Mouse (Mus musculus): ENCODE measurements around the gene Adra2b. TPM values are rescaled to one million over a fixed set of nuclear protein-coding genes. Genes with fewer than 3 reads are reported as not detected.
A peak's percentile ranks its signal among the peaks of the same experiment; 100 is the strongest.

The Adra2b gene
- polyA plus RNA-seq, 1 experiment from 2014 or later, result 2.9 TPM

- H3K9ac ChIP-seq (ENCODE audit: low read length), result peak overlapping the region; percentile 36; the same call in 1 of the 2 replicates
- DNase-seq (ENCODE audit: low spot score, missing footprints), result no peak
- H3K4me2 ChIP-seq, result peak overlapping the region; percentile 58
- WGBS, result 1% methylated on average over 28 of the region's 28 CpGs
- H3K27ac ChIP-seq (ENCODE audit: low read depth, low read length), result no peak overlapping the region
- H3K4me1 ChIP-seq (ENCODE audit: control insufficient read depth, insufficient read depth, low read length), result peaks cover 7% of the 10 kb centered on the region
- no peaks in the 10 kb centered on the region for H3K9me3 ChIP-seq (ENCODE audit: control insufficient read depth, low read length)
- H3K36me3 ChIP-seq (ENCODE audit: control insufficient read depth, insufficient read depth, low read length), result no peaks in the 10 kb centered on the region
- peaks cover 40% of the 10 kb centered on the region for H3K27me3 ChIP-seq (ENCODE audit: control insufficient read depth, insufficient read depth, low read length)
- peak; percentile 49; the same call in 1 of the 2 replicates for ATAC-seq (ENCODE audit: low FRiP score)
- peak overlapping the region; percentile 33 for H3K4me3 ChIP-seq (ENCODE audit: low read depth, low read length)
These were observed 259 bp downstream of the Adra2b start for GRCm38 (mm10) chr2:127363282-127363652.

DNA sequence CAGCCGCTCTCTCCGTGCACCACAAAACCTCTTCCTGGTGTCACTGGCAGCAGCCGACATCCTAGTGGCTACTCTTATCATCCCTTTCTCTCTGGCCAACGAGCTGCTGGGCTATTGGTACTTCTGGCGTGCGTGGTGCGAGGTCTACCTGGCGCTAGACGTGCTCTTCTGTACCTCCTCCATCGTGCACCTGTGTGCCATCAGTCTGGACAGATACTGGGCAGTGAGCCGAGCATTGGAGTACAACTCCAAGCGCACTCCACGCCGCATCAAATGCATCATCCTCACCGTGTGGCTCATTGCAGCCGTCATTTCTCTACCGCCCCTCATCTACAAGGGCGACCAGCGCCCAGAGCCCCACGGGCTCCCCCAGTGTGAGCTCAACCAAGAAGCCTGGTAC is 688 bp downstream of the Adra2b start:
- Histone ChIP-seq H3K4me3 (ENCODE audit: low read depth, low read length) (peak overlapping the region; percentile 33), H3K27ac (ENCODE audit: low read depth, low read length) (no peak overlapping the region), H3K9me3 (ENCODE audit: control insufficient read depth, low read length) (no peaks in the 10 kb centered on the region), H3K36me3 (ENCODE audit: control insufficient read depth, insufficient read depth, low read length) (no peaks in the 10 kb centered on the region), H3K4me1 (ENCODE audit: control insufficient read depth, insufficient read depth, low read length) (peaks cover 7% of the 10 kb centered on the region), H3K27me3 (ENCODE audit: control insufficient read depth, insufficient read depth, low read length) (peaks cover 40% of the 10 kb centered on the region), H3K4me2 (peak overlapping the region; percentile 58), H3K9ac (ENCODE audit: low read length) (peak overlapping the region; percentile 36; the same call in 1 of the 2 replicates)
- DNase-seq (ENCODE audit: low spot score, missing footprints) (no peak), ATAC-seq (ENCODE audit: low FRiP score) (no peak)
- WGBS, result 5% methylated on average over 20 of the region's 20 CpGs

GRCm38 (mm10) chr2:127364452-127364851 is 1.4 kb downstream of the Adra2b start:
- peaks cover 40% of the 10 kb centered on the region for H3K27me3 ChIP-seq (ENCODE audit: control insufficient read depth, insufficient read depth, low read length)
- ATAC-seq (ENCODE audit: low FRiP score), result no peak
- 21% methylated on average over 8 of the region's 8 CpGs for WGBS

GRCm38 (mm10) chr2:127367126-127367820 is 4.3 kb downstream of the Adra2b start:
- WGBS, result 79% methylated on average over 10 of the region's 10 CpGs
- H3K36me3 ChIP-seq (ENCODE audit: control insufficient read depth, insufficient read depth, low read length), result no peaks in the 10 kb centered on the region
- peaks cover 7% of the 10 kb centered on the region for H3K4me1 ChIP-seq (ENCODE audit: control insufficient read depth, insufficient read depth, low read length)
- no peak overlapping the region for H3K4me3 ChIP-seq (ENCODE audit: low read depth, low read length)
- H3K9me3 ChIP-seq (ENCODE audit: control insufficient read depth, low read length), result no peaks in the 10 kb centered on the region
- H3K4me2 ChIP-seq, result no peak overlapping the region
- no peak overlapping the region for H3K9ac ChIP-seq (ENCODE audit: low read length)
- DNase-seq (ENCODE audit: low spot score, missing footprints) (no peak), ATAC-seq (ENCODE audit: low FRiP score) (no peak)
- H3K27me3 ChIP-seq (ENCODE audit: control insufficient read depth, insufficient read depth, low read length), result peaks cover 34% of the 10 kb centered on the region
- H3K27ac ChIP-seq (ENCODE audit: low read depth, low read length), result no peak overlapping the region

More at GRCm38 (mm10) chr2:127364452-127364851, 1.4 kb downstream of the Adra2b start:
- H3K9me3 ChIP-seq (ENCODE audit: control insufficient read depth, low read length), result no peaks in the 10 kb centered on the region
- DNase-seq (ENCODE audit: low spot score, missing footprints), result no peak
- H3K9ac ChIP-seq (ENCODE audit: low read length), result no peak overlapping the region
- H3K4me3 ChIP-seq (ENCODE audit: low read depth, low read length), result no peak overlapping the region
- H3K27ac ChIP-seq (ENCODE audit: low read depth, low read length), result no peak overlapping the region
- H3K4me2 ChIP-seq, result no peak overlapping the region
- H3K36me3 ChIP-seq (ENCODE audit: control insufficient read depth, insufficient read depth, low read length), result no peaks in the 10 kb centered on the region
- peaks cover 7% of the 10 kb centered on the region for H3K4me1 ChIP-seq (ENCODE audit: control insufficient read depth, insufficient read depth, low read length)

GRCm38 (mm10) chr2:127369703-127370376 is 6.8 kb downstream of the Adra2b start:
- ATAC-seq (ENCODE audit: low FRiP score) (no peak), DNase-seq (ENCODE audit: low spot score, missing footprints) (no peak)
- Histone ChIP-seq H3K4me3 (ENCODE audit: low read depth, low read length) (no peak overlapping the region), H3K27ac (ENCODE audit: low read depth, low read length) (no peak overlapping the region), H3K36me3 (ENCODE audit: control insufficient read depth, insufficient read depth, low read length) (no peaks in the 10 kb centered on the region), H3K9ac (ENCODE audit: low read length) (no peak overlapping the region), H3K27me3 (ENCODE audit: control insufficient read depth, insufficient read depth, low read length) (peaks cover 10% of the 10 kb centered on the region), H3K9me3 (ENCODE audit: control insufficient read depth, low read length) (no peaks in the 10 kb centered on the region), H3K4me2 (no peak overlapping the region), H3K4me1 (ENCODE audit: control insufficient read depth, insufficient read depth, low read length) (no peaks in the 10 kb centered on the region)
- 79% methylated on average over 5 of the region's 5 CpGs for WGBS

GRCm38 (mm10) chr2:127370561-127371483 is 7.8 kb downstream of the Adra2b start:
- WGBS, result 59% methylated on average over 9 of the region's 9 CpGs
- Histone ChIP-seq H3K4me3 (ENCODE audit: low read depth, low read length) (no peak overlapping the region), H3K27me3 (ENCODE audit: control insufficient read depth, insufficient read depth, low read length) (peaks cover under 1% of the 10 kb centered on the region), H3K27ac (ENCODE audit: low read depth, low read length) (no peak overlapping the region), H3K4me2 (0 out of 2 replicates have a peak overlapping the region, but pooled peaks have one; percentile 4), H3K36me3 (ENCODE audit: control insufficient read depth, insufficient read depth, low read length) (no peaks in the 10 kb centered on the region), H3K9me3 (ENCODE audit: control insufficient read depth, low read length) (no peaks in the 10 kb centered on the region), H3K9ac (ENCODE audit: low read length) (no peak overlapping the region), H3K4me1 (ENCODE audit: control insufficient read depth, insufficient read depth, low read length) (no peaks in the 10 kb centered on the region)
- ATAC-seq (ENCODE audit: low FRiP score) (0 out of 2 replicates have a peak, but pooled peaks have one; percentile 40), DNase-seq (ENCODE audit: low spot score, missing footprints) (no peak)

DNA sequence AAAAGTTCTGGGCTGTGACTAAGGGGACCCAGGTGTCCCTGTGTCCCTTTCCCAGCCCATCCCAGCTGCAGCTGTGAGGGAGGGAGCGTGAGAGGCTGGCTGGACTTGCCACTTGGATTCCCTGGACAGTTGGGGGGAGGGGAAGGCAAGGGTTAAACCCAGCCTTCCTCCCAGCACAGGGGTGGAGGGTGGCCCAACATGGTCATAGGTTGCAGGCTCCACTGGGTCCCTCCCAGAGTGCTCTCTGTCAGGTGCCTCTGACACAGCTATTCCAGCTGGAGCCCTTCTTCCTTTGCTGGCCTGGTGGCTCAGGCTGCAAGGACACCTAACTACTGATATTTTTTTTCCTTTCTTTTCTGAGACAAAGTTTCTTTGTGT is 8.5 kb downstream of the Adra2b start:
- Histone ChIP-seq H3K9ac (ENCODE audit: low read length) (no peak overlapping the region), H3K27ac (ENCODE audit: low read depth, low read length) (no peak overlapping the region)
- ATAC-seq (ENCODE audit: low FRiP score), result no peak

DNA sequence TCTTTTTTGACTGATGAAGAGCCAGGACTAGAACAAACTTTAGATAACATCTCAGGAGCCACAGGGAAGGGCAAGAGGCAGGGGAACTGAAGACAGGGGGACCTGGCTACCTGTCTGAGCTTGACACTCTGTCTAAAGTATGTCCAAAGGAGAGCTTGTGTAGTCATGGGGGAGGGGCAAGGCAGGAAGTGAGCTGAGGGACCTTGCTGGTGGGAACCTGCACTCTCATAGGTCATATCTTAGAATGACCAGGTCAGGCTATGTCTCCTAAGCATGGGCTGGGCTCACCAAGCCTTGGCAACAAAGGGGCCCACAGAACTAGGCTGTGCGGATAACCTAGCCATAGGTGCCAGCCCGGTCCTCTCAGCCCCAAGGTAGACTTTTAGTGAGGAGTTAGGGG is 9.1 kb downstream of the Adra2b start:
- no peak for ATAC-seq (ENCODE audit: low FRiP score)
- Histone ChIP-seq H3K9ac (ENCODE audit: low read length) (no peak overlapping the region), H3K4me1 (ENCODE audit: control insufficient read depth, insufficient read depth, low read length) (no peaks in the 10 kb centered on the region), H3K27ac (ENCODE audit: low read depth, low read length) (no peak overlapping the region), H3K4me3 (ENCODE audit: low read depth, low read length) (no peak overlapping the region), H3K4me2 (no peak overlapping the region), H3K36me3 (ENCODE audit: control insufficient read depth, insufficient read depth, low read length) (no peaks in the 10 kb centered on the region), H3K9me3 (ENCODE audit: control insufficient read depth, low read length) (no peaks in the 10 kb centered on the region), H3K27me3 (ENCODE audit: control insufficient read depth, insufficient read depth, low read length) (no peaks in the 10 kb centered on the region)
- 90% methylated on average over 2 of the region's 2 CpGs for WGBS
- no peak for DNase-seq (ENCODE audit: low spot score, missing footprints)

More for the DNA sequence above, 8.5 kb downstream of the Adra2b start:
- Histone ChIP-seq H3K36me3 (ENCODE audit: control insufficient read depth, insufficient read depth, low read length) (no peaks in the 10 kb centered on the region), H3K27me3 (ENCODE audit: control insufficient read depth, insufficient read depth, low read length) (no peaks in the 10 kb centered on the region), H3K4me3 (ENCODE audit: low read depth, low read length) (no peak overlapping the region), H3K9me3 (ENCODE audit: control insufficient read depth, low read length) (no peaks in the 10 kb centered on the region), H3K4me1 (ENCODE audit: control insufficient read depth, insufficient read depth, low read length) (no peaks in the 10 kb centered on the region), H3K4me2 (no peak overlapping the region)
- 67% methylated on average over 1 of the region's 1 CpGs for WGBS
- no peak for DNase-seq (ENCODE audit: low spot score, missing footprints)

All from midbrain, embryonic 11.5 days (tissue).